Mouse (Mus musculus): ENCODE data around the gene C2cd4d. TPM values are rescaled to one million over a fixed set of nuclear protein-coding genes. Genes with fewer than 3 reads are reported as not detected.

C2cd4d gene
- polyA plus RNA-seq, 2 experiments = 1.3 to 5.0 TPM

DNA sequence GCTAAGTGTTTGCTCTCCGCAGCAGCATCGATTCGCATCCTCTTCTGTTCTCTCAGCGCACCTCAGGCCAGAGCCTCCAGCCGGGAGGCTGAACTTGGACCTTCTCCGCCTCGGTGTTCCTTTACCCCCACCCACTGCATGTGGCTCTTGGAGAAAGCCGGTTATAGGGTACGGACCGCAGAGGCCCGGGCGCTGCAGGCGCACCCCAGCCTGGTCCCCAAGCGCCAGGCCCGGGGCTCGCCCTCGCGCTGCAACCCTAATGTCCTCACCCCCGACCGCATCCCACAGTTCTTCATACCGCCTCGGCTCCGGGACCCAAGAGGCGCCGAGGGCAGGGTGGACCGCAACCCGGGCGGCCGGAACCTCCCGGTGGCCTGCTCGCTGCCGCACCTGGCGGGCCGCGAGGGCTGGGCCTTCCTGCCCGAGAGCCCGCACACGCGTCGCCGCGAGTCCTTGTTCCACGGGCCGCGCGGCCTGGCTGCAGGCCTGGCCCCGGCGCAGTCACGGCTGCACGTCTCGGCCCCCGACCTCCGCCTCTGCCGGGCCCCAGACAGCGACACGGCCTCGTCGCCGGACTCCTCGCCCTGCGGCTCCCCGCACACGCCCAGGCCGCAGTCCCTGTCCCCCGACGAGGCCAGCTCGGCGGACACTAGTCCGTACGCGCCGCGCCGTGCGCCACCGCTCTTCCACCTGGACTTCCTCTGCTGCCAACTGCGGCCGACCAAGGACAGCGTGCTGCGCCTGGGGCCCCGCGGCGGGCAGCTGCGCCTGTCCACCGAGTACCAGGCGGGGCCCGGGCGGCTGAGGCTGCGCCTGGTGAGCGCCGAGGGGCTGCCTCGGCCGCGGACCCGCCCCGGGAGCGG lies 1.3 kb downstream of the C2cd4d start:
- peak; percentile 72 for ATAC-seq (ENCODE audit: low FRiP score, low read depth)
- 12% methylated on average over 47 of the region's 97 CpGs for WGBS

DNA sequence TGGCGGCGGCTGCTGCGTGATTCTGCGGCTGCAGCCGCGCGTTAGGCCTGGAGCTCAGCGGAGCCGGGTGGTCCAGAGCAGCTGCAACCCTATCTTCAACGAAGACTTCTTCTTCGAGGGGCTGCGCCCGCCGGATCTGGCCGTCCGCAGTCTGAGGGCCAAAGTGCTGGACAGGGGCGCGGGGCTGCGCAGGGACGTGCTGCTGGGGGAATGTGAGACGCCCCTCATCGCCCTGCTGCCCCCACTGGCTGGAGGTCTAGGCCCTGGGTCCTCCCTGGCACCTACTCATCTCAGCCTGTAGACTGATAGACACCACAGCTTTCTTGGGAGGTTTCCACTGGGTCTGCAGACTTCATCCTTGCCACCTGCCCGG lies 1.9 kb downstream of the C2cd4d start:
- 0 out of 2 replicates have a peak, but pooled peaks cover 2% of the 10 kb centered on the region for H3K36me3 ChIP-seq (ENCODE audit: control insufficient read depth, insufficient read depth, low read length)
- H3K4me3 ChIP-seq (replicated peaks; ENCODE audit: low read length) = peak overlapping the region; percentile 61
- H3K27me3 ChIP-seq (ENCODE audit: control insufficient read depth, insufficient read depth, low read length) = peaks cover 24% of the 10 kb centered on the region; the same call in 1 of the 2 replicates
- ATAC-seq (ENCODE audit: low FRiP score, low read depth) (no peak; the same call in 1 of the 2 replicates), DNase-seq (ENCODE audit: low spot score) (no peak)
- peak overlapping the region; percentile 88 for H3K9ac ChIP-seq (ENCODE audit: low read depth, low read length, severe bottlenecking)
- TF ChIP-seq POLR2A (IDR thresholded peaks at IDR 0.05; ENCODE audit: borderline replicate concordance, extremely low read depth, insufficient read depth, insufficient read length) = no peak
- H3K27ac ChIP-seq (replicated peaks; ENCODE audit: low read depth, low read length) = 0 out of 2 replicates have a peak overlapping the region, but pooled peaks have one; percentile 52
- no peaks in the 10 kb centered on the region for H3K9me3 ChIP-seq (ENCODE audit: control insufficient read depth, low read length)
- no peaks in the 10 kb centered on the region; the same call in 1 of the 2 replicates for H3K4me1 ChIP-seq (ENCODE audit: control insufficient read depth, insufficient read depth, low read length)
- 5% methylated on average over 17 of the region's 23 CpGs for WGBS
- H3K4me2 ChIP-seq (replicated peaks; ENCODE audit: low read depth, low read length, severe bottlenecking) = peak overlapping the region; percentile 94

More for the DNA sequence above, 1.3 kb downstream of the C2cd4d start:
- DNase-seq (ENCODE audit: low spot score) = peak; percentile 20
- Histone ChIP-seq H3K4me3 (replicated peaks; ENCODE audit: low read length) (peak overlapping the region; percentile 61), H3K36me3 (ENCODE audit: control insufficient read depth, insufficient read depth, low read length) (0 out of 2 replicates have a peak, but pooled peaks cover 2% of the 10 kb centered on the region), H3K27ac (replicated peaks; ENCODE audit: low read depth, low read length) (0 out of 2 replicates have a peak overlapping the region, but pooled peaks have one; percentile 52), H3K9ac (ENCODE audit: low read depth, low read length, severe bottlenecking) (peak overlapping the region; percentile 88), H3K27me3 (ENCODE audit: control insufficient read depth, insufficient read depth, low read length) (peaks cover 24% of the 10 kb centered on the region; the same call in 1 of the 2 replicates), H3K9me3 (ENCODE audit: control insufficient read depth, low read length) (no peaks in the 10 kb centered on the region), H3K4me2 (replicated peaks; ENCODE audit: low read depth, low read length, severe bottlenecking) (peak overlapping the region; percentile 94), H3K4me1 (ENCODE audit: control insufficient read depth, insufficient read depth, low read length) (no peaks in the 10 kb centered on the region; the same call in 1 of the 2 replicates)
- no peak for TF ChIP-seq POLR2A (IDR thresholded peaks at IDR 0.05; ENCODE audit: borderline replicate concordance, extremely low read depth, insufficient read depth, insufficient read length)

DNA sequence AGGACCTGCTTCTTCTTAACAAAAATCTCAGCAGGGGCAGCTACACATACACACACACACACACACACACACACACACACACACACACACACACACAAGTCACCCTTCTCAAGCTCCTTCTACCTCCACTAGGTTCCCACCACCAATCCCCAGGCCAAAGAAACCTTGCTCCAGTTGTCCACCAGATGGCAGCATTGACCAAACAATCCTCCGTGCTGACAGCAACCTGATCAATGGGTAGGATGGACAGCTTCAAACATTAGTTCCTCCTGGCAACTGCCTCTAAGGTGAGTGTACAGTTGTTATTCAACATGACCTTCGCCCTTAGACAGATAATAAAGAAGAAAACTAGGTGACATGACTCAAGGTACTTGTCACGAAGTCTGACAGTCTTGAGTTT lies 4.5 kb downstream of the C2cd4d start:
- ATAC-seq (ENCODE audit: low FRiP score, low read depth) = no peak
- H3K4me1 ChIP-seq (ENCODE audit: control insufficient read depth, insufficient read depth, low read length) = peaks cover 3% of the 10 kb centered on the region
- no peak overlapping the region for H3K27ac ChIP-seq (replicated peaks; ENCODE audit: low read depth, low read length)
- peak; percentile 86 for DNase-seq (ENCODE audit: low spot score)
- H3K4me2 ChIP-seq (replicated peaks; ENCODE audit: low read depth, low read length, severe bottlenecking) = no peak overlapping the region
- peaks cover 24% of the 10 kb centered on the region; the same call in 1 of the 2 replicates for H3K27me3 ChIP-seq (ENCODE audit: control insufficient read depth, insufficient read depth, low read length)
- WGBS = 17% methylated on average over 3 of the region's 3 CpGs
- 0 out of 2 replicates have a peak, but pooled peaks cover 2% of the 10 kb centered on the region for H3K36me3 ChIP-seq (ENCODE audit: control insufficient read depth, insufficient read depth, low read length)
- H3K9ac ChIP-seq (ENCODE audit: low read depth, low read length, severe bottlenecking) = no peak overlapping the region
- TF ChIP-seq POLR2A (IDR thresholded peaks at IDR 0.05; ENCODE audit: borderline replicate concordance, extremely low read depth, insufficient read depth, insufficient read length) = 0 out of 2 replicates have a peak, but pooled peaks have one; percentile 20
- no peaks in the 10 kb centered on the region for H3K9me3 ChIP-seq (ENCODE audit: control insufficient read depth, low read length)
- no peak overlapping the region for H3K4me3 ChIP-seq (replicated peaks; ENCODE audit: low read length)

DNA sequence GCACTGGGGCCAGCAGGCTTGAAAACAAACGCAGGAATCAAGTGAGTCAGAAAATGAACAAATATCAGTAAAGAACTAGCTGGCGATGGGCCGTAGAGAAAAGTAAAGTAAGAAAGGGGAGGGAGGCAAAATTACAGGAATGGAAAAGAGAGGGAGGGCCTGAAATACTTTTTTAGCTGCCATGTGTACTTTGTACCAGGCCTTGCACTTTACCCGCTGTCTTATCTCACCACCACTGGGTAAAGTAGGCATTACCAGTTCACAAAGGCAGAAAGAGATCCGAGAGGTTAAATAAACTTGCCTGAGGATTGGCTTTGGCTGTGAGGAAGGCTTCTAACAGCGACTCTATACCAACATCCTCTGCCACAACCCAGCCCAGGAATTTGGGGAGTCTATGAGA lies 5.3 kb downstream of the C2cd4d start:
- 79% methylated on average over 6 of the region's 6 CpGs for WGBS
- TF ChIP-seq POLR2A (IDR thresholded peaks at IDR 0.05; ENCODE audit: borderline replicate concordance, extremely low read depth, insufficient read depth, insufficient read length) = no peak
- peaks cover 19% of the 10 kb centered on the region; the same call in 1 of the 2 replicates for H3K27me3 ChIP-seq (ENCODE audit: control insufficient read depth, insufficient read depth, low read length)
- peaks cover 11% of the 10 kb centered on the region for H3K4me1 ChIP-seq (ENCODE audit: control insufficient read depth, insufficient read depth, low read length)
- H3K4me2 ChIP-seq (replicated peaks; ENCODE audit: low read depth, low read length, severe bottlenecking) = no peak overlapping the region
- H3K36me3 ChIP-seq (ENCODE audit: control insufficient read depth, insufficient read depth, low read length) = 0 out of 2 replicates have a peak, but pooled peaks cover 2% of the 10 kb centered on the region
- no peak overlapping the region for H3K27ac ChIP-seq (replicated peaks; ENCODE audit: low read depth, low read length)
- no peak overlapping the region for H3K9ac ChIP-seq (ENCODE audit: low read depth, low read length, severe bottlenecking)
- H3K9me3 ChIP-seq (ENCODE audit: control insufficient read depth, low read length) = no peaks in the 10 kb centered on the region
- no peak overlapping the region for H3K4me3 ChIP-seq (replicated peaks; ENCODE audit: low read length)
- ATAC-seq (ENCODE audit: low FRiP score, low read depth) (no peak), DNase-seq (ENCODE audit: low spot score) (no peak)

DNA sequence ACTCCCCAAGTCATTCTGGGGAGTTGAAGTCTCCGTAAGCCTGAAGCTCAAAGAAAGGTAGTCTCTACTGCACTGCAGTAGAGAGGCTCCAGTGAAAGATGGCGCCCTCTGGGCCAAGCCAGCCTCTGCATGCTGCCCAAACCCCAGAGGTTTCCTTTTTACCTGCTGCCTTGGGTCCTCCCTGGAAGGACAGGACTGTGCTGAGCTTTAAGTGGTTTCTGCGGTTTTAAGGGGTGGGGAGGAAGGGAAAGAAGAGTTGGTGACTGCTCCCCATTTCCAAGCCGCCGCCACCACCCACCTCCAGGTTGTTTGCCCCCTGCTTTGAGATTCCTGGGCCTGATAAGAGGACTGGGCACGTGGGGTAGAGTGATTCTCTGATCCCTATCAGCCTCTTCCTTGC lies 6.4 kb downstream of the C2cd4d start:
- TF ChIP-seq POLR2A (IDR thresholded peaks at IDR 0.05; ENCODE audit: borderline replicate concordance, extremely low read depth, insufficient read depth, insufficient read length) = no peak
- Histone ChIP-seq H3K36me3 (ENCODE audit: control insufficient read depth, insufficient read depth, low read length) (no peaks in the 10 kb centered on the region), H3K27ac (replicated peaks; ENCODE audit: low read depth, low read length) (no peak overlapping the region), H3K9me3 (ENCODE audit: control insufficient read depth, low read length) (no peaks in the 10 kb centered on the region), H3K27me3 (ENCODE audit: control insufficient read depth, insufficient read depth, low read length) (peaks cover 15% of the 10 kb centered on the region; the same call in 1 of the 2 replicates), H3K4me2 (replicated peaks; ENCODE audit: low read depth, low read length, severe bottlenecking) (no peak overlapping the region), H3K4me3 (replicated peaks; ENCODE audit: low read length) (no peak overlapping the region), H3K9ac (ENCODE audit: low read depth, low read length, severe bottlenecking) (no peak overlapping the region), H3K4me1 (ENCODE audit: control insufficient read depth, insufficient read depth, low read length) (peaks cover 21% of the 10 kb centered on the region)
- 70% methylated on average over 6 of the region's 6 CpGs for WGBS
- no peak for DNase-seq (ENCODE audit: low spot score)
- no peak for ATAC-seq (ENCODE audit: low FRiP score, low read depth)
